7 mouse cellular contexts compared by ENCODE assay signal in the genomic region with DNA sequence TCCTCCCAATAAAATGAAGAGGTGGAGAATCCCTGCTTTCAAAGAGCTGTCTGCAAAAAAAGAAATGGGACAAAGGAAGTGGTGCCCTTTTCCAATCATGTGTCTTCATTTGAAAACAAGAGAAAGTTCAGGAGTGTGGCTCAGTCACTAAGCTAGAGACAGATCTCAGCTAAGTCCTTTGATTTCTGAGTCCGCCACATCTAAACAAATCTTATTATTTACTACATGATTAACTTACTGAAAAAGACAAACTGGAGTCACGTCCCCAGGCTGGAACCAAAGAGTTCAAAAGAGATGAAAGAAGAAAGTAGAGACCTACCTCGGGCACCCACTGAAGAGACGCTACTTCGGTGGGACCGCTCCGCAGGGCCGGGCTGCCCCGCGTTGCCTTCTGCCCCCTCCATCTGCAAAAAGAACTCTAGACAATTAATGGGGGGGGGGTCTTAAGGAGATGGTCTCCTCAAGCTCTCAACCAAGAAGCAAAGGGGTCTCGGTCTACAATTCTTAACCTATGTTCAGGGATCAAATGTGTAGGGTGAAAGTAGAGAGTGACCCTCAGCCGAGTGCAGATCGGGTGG. TPM values are rescaled to one million over a fixed set of nuclear protein-coding genes. Genes with fewer than 3 reads are reported as not detected.
DNase-seq lines count a peak whose midpoint lies in the region; ATAC-seq and TF ChIP-seq lines count a peak whose summit lies in the region.

No protein-coding gene starts in this region.

- ATAC-seq in lung, embryonic 16.5 days (ENCODE audit: low read depth): no peak
- no peak for ATAC-seq in limb, embryonic 11.5 days (ENCODE audit: insufficient number of reproducible peaks, low FRiP score, low TSS enrichment, low read depth)

- WGBS in lung, embryonic 16.5 days: 6% methylated on average over 13 of the region's 13 CpGs
- 16% methylated on average over 13 of the region's 13 CpGs for WGBS in limb, embryonic 11.5 days
- 3% methylated on average over 13 of the region's 13 CpGs for WGBS in small intestine, adult 2 months

- peak overlapping the region; percentile 90 for H3K4me2 ChIP-seq in lung, embryonic 16.5 days (ENCODE audit: low read depth, low read length)
- H3K4me2 ChIP-seq in limb, embryonic 11.5 days (ENCODE audit: low read depth, severe bottlenecking): peak overlapping the region; percentile 68

- peak overlapping the region; percentile 90 for H3K9ac ChIP-seq in lung, embryonic 16.5 days (ENCODE audit: low read length)
- peak overlapping the region; percentile 64 for H3K9ac ChIP-seq in limb, embryonic 11.5 days (ENCODE audit: low read length)

- peak overlapping the region; percentile 81 for H3K4me3 ChIP-seq in lung, embryonic 16.5 days (ENCODE audit: low read length)
- peak overlapping the region; percentile 90 for H3K4me3 ChIP-seq in embryonic fibroblast, embryonic 13.5 days (ENCODE audit: insufficient read depth, low read length)
- peak overlapping the region; percentile 57 for H3K4me3 ChIP-seq in limb, embryonic 11.5 days (ENCODE audit: low read depth, low read length)
- H3K4me3 ChIP-seq in small intestine, adult 2 months (ENCODE audit: low read depth, low read length): peak overlapping the region; percentile 85

- DNase-seq in lung, postnatal 4 days: no peak
- no peak for DNase-seq in limb, embryonic 11.5 days (ENCODE audit: low spot score)
- DNase-seq in gastrocnemius, postnatal 25 days: no peak
- DNase-seq in left cerebral cortex, adult 11 months (ENCODE audit: low spot score): no peak

- H3K27me3 ChIP-seq in lung, embryonic 16.5 days (ENCODE audit: control insufficient read depth, insufficient read depth, low read depth, low read length): no peaks in the 10 kb centered on the region
- H3K27me3 ChIP-seq in limb, embryonic 11.5 days (ENCODE audit: control insufficient read depth, insufficient read depth, low read length): no peaks in the 10 kb centered on the region
- no peaks in the 10 kb centered on the region for H3K27me3 ChIP-seq in small intestine, adult 2 months (ENCODE audit: control insufficient read depth, insufficient read depth, low read length)

- no peak for TF ChIP-seq CTCF in embryonic fibroblast, embryonic 13.5 days (IDR thresholded peaks at IDR 0.05; ENCODE audit: borderline replicate concordance, insufficient read depth, low read length)
- TF ChIP-seq CTCF in small intestine, adult 2 months (IDR thresholded peaks at IDR 0.05; ENCODE audit: extremely low read depth, insufficient read length, insufficient replicate concordance, low read depth, low read length): no peak

- peaks cover 5% of the 10 kb centered on the region; the same call in 1 of the 2 replicates for H3K36me3 ChIP-seq in lung, embryonic 16.5 days (ENCODE audit: control insufficient read depth, insufficient read depth, low read length)
- peaks cover 10% of the 10 kb centered on the region for H3K36me3 ChIP-seq in limb, embryonic 11.5 days (ENCODE audit: control insufficient read depth, insufficient read depth, low read length)
- H3K36me3 ChIP-seq in small intestine, adult 2 months (ENCODE audit: control insufficient read depth, insufficient read depth, low read length): peaks cover 15% of the 10 kb centered on the region

- no peaks in the 10 kb centered on the region for H3K9me3 ChIP-seq in lung, embryonic 16.5 days (ENCODE audit: control insufficient read depth, low read length)
- no peaks in the 10 kb centered on the region for H3K9me3 ChIP-seq in limb, embryonic 11.5 days (ENCODE audit: control insufficient read depth, low read length)

- TF ChIP-seq POLR2A in embryonic fibroblast, embryonic 13.5 days (IDR thresholded peaks at IDR 0.05; ENCODE audit: low read depth, low read length): no peak
- no peak for TF ChIP-seq POLR2A in small intestine, adult 2 months (IDR thresholded peaks at IDR 0.05; ENCODE audit: low read depth, low read length)

- H3K27ac ChIP-seq in lung, embryonic 16.5 days (ENCODE audit: low read length): peak overlapping the region; percentile 53
- H3K27ac ChIP-seq in embryonic fibroblast, embryonic 13.5 days (ENCODE audit: insufficient read depth, low read length): peak overlapping the region; percentile 39
- H3K27ac ChIP-seq in limb, embryonic 11.5 days (replicated peaks; ENCODE audit: low read depth, low read length): peak overlapping the region; percentile 38; the same call in 1 of the 2 replicates
- H3K27ac ChIP-seq in small intestine, adult 2 months (ENCODE audit: insufficient read depth, low read depth, low read length): peak overlapping the region; percentile 43; the same call in 1 of the 2 replicates

- H3K4me1 ChIP-seq in lung, embryonic 16.5 days (replicated peaks; ENCODE audit: control insufficient read depth, insufficient read depth, low read length): peaks cover 56% of the 10 kb centered on the region
- peaks cover 12% of the 10 kb centered on the region for H3K4me1 ChIP-seq in embryonic fibroblast, embryonic 13.5 days (ENCODE audit: control insufficient read depth, insufficient read depth, low read length)
- H3K4me1 ChIP-seq in limb, embryonic 11.5 days (ENCODE audit: control insufficient read depth, insufficient read depth, low read length): peaks cover 21% of the 10 kb centered on the region
- H3K4me1 ChIP-seq in small intestine, adult 2 months (ENCODE audit: control insufficient read depth, insufficient read depth, insufficient read length, low read length): peaks cover 23% of the 10 kb centered on the region

RNA-seq across cellular contexts. Expression of gene Frmd8, which starts 0.6 kb away (rescaled TPM):
- 56.4 and 61.1 TPM in 2 replicates for polyA plus RNA-seq in lung, embryonic 16.5 days (2015; fragmentation: Nextera tagmentation; extraction: Ambion mirVana)
- polyA plus RNA-seq in embryonic fibroblast, embryonic 13.5 days (2011; ENCODE audit: insufficient read length, low read depth, missing spikeins): 24.9 and 35.7 TPM in 2 replicates
- 21.2 and 24.4 TPM in 2 replicates for polyA plus RNA-seq in limb, embryonic 11.5 days (2014; fragmentation: Nextera tagmentation; extraction: Ambion mirVana)
- polyA plus RNA-seq in small intestine, adult 2 months (2012; rRNA removed): 32.1 and 62.1 TPM in 2 replicates
- total RNA-seq in gastrocnemius, postnatal 25 days (2021): 1 to 10 TPM; 3.7 to 6.4 TPM

RNA-seq across cellular contexts. Expression of gene Slc25a45, which starts 3.1 kb away (rescaled TPM):
- 5.7 and 6.2 TPM in 2 replicates for polyA plus RNA-seq in lung, embryonic 16.5 days (2015; fragmentation: Nextera tagmentation; extraction: Ambion mirVana)
- polyA plus RNA-seq in embryonic fibroblast, embryonic 13.5 days (2011; ENCODE audit: insufficient read length, low read depth, missing spikeins): 1.3 and 3.5 TPM in 2 replicates
- polyA plus RNA-seq in limb, embryonic 11.5 days (2014; fragmentation: Nextera tagmentation; extraction: Ambion mirVana): 1.5 TPM in 2 replicates
- polyA plus RNA-seq in small intestine, adult 2 months (2012; rRNA removed): 207 and 241 TPM in 2 replicates
- total RNA-seq in gastrocnemius, postnatal 25 days (2021): 1 to 10 TPM in 1 of 2 experiments, under 1 TPM in 1; 0.59 to 1.3 TPM

RNA-seq across cellular contexts. Expression of gene Tigd3, which starts 19.5 kb away (rescaled TPM):
- polyA plus RNA-seq in lung, embryonic 16.5 days (2015; fragmentation: Nextera tagmentation; extraction: Ambion mirVana): 2.5 and 3.2 TPM in 2 replicates
- polyA plus RNA-seq in embryonic fibroblast, embryonic 13.5 days (2011; ENCODE audit: insufficient read length, low read depth, missing spikeins): 0.60 and 1.5 TPM in 2 replicates
- polyA plus RNA-seq in limb, embryonic 11.5 days (2014; fragmentation: Nextera tagmentation; extraction: Ambion mirVana): 4.7 and 5.1 TPM in 2 replicates
- 0.90 and 2.0 TPM in 2 replicates for polyA plus RNA-seq in small intestine, adult 2 months (2012; rRNA removed)
- under 1 TPM; 0.15 to 0.35 TPM for total RNA-seq in gastrocnemius, postnatal 25 days (2021)

RNA-seq across cellular contexts. Expression of gene Dpf2, which starts 38.3 kb away (rescaled TPM):
- polyA plus RNA-seq in lung, embryonic 16.5 days (2015; fragmentation: Nextera tagmentation; extraction: Ambion mirVana): 155 TPM in 2 replicates
- polyA plus RNA-seq in embryonic fibroblast, embryonic 13.5 days (2011; ENCODE audit: insufficient read length, low read depth, missing spikeins): 94.7 and 135 TPM in 2 replicates
- polyA plus RNA-seq in limb, embryonic 11.5 days (2014; fragmentation: Nextera tagmentation; extraction: Ambion mirVana): 209 and 218 TPM in 2 replicates
- 34.1 and 64.3 TPM in 2 replicates for polyA plus RNA-seq in small intestine, adult 2 months (2012; rRNA removed)
- total RNA-seq in gastrocnemius, postnatal 25 days (2021): 10 to 100 TPM; 80.6 to 83.5 TPM

RNA-seq across cellular contexts. Expression of gene Cdc42ep2, which starts 50.1 kb away (rescaled TPM):
- polyA plus RNA-seq in lung, embryonic 16.5 days (2015; fragmentation: Nextera tagmentation; extraction: Ambion mirVana): 15.6 and 17.1 TPM in 2 replicates
- 10.4 and 12.1 TPM in 2 replicates for polyA plus RNA-seq in embryonic fibroblast, embryonic 13.5 days (2011; ENCODE audit: insufficient read length, low read depth, missing spikeins)
- 1.5 and 2.2 TPM in 2 replicates for polyA plus RNA-seq in limb, embryonic 11.5 days (2014; fragmentation: Nextera tagmentation; extraction: Ambion mirVana)
- 10.3 and 30.6 TPM in 2 replicates for polyA plus RNA-seq in small intestine, adult 2 months (2012; rRNA removed)
- 10 to 100 TPM; 12.0 to 13.0 TPM for total RNA-seq in gastrocnemius, postnatal 25 days (2021)

Comparison
In these comparisons a context has a peak if more than half of its experiments do, and no peak if none do; other contexts are left out.
1. RNA of gene Slc25a45, which starts 3.1 kb away (polyA plus RNA-seq): 207 to 241 TPM in small intestine, adult 2 months; 5.7 to 6.2 TPM in lung, embryonic 16.5 days, 1.3 to 3.5 TPM in embryonic fibroblast, embryonic 13.5 days and 1.5 TPM in limb, embryonic 11.5 days; every median in the first group is over 10 times any median in the second.
2. Peak in every context shown above with its lines, with median percentiles within 50 percentile points of each other: H3K27ac ChIP-seq and H3K4me3 ChIP-seq.